Mouse (Mus musculus) neural tube, embryonic 15.5 days (tissue): Measurements from ENCODE around the gene Dusp9. TPM values are rescaled to one million over a fixed set of nuclear protein-coding genes. Genes with fewer than 3 reads are reported as not detected.

Source experiments
- ATAC-seq: fragments of 200-750 bp; cut with Nextera tagmentation; 2 replicates; pipeline ENCODE4 v1.8.0; 2017; ENCODE audit warnings: mild to moderate bottlenecking, moderate TSS enrichment, moderate library complexity; ENCODE audit not compliant: low FRiP score
- H3K27ac ChIP-seq: fragments of 300-500 bp; sonication (generic); replicated peaks from 2 replicates; pipeline ENCODE4 v1.5.1; 2015; ENCODE audit warnings: mild to moderate bottlenecking, inconsistent platforms
- H3K27me3 ChIP-seq: fragments of 300-500 bp; sonication (generic); replicated peaks from 2 replicates; pipeline ENCODE4 v1.6.1; 2015; ENCODE audit warnings: inconsistent platforms
- H3K36me3 ChIP-seq: fragments of 300-500 bp; sonication (generic); 2 replicates; pipeline ENCODE4 v1.6.1; 2015; ENCODE audit warnings: inconsistent platforms
- H3K4me1 ChIP-seq: fragments of 300-500 bp; sonication (generic); 2 replicates; pipeline ENCODE4 v1.6.1; 2015; ENCODE audit warnings: inconsistent platforms
- H3K4me2 ChIP-seq: fragments of 300-500 bp; sonication (generic); 2 replicates; pipeline ENCODE4 v1.6.1; 2015; ENCODE audit warnings: inconsistent platforms, mild to moderate bottlenecking, moderate library complexity
- H3K4me3 ChIP-seq: fragments of 300-500 bp; sonication (generic); replicated peaks from 2 replicates; pipeline ENCODE4 v1.5.1; 2015; ENCODE audit warnings: mild to moderate bottlenecking, inconsistent platforms
- H3K9ac ChIP-seq: fragments of 300-500 bp; sonication (generic); replicated peaks from 2 replicates; pipeline ENCODE4 v1.6.1; 2015; ENCODE audit warnings: mild to moderate bottlenecking, inconsistent platforms
- H3K9me3 ChIP-seq: fragments of 300-500 bp; sonication (generic); replicated peaks from 2 replicates; pipeline ENCODE4 v1.6.1; 2016; ENCODE audit warnings: inconsistent platforms
- WGBS: fragments of 180-500 bp; shearing (Covaris S2); methylation state at CpG from one replicate; pipeline ENCODE4 v1.1.7; 2015; ENCODE audit warnings: mixed read lengths; 5-methylcytosine and 5-hydroxymethylcytosine counted together
- polyA plus RNA-seq: library from polyadenylated mRNA; unstranded; fragments of >200 nt; fragmentation: Nextera tagmentation; extraction: Ambion mirVana; gene quantifications from 2 replicates; pipeline ENCODE4 v1.2.1, GENCODE M21; 2015

The Dusp9 gene
- polyA plus RNA-seq: 1.0 and 1.8 TPM in 2 replicates

DNA sequence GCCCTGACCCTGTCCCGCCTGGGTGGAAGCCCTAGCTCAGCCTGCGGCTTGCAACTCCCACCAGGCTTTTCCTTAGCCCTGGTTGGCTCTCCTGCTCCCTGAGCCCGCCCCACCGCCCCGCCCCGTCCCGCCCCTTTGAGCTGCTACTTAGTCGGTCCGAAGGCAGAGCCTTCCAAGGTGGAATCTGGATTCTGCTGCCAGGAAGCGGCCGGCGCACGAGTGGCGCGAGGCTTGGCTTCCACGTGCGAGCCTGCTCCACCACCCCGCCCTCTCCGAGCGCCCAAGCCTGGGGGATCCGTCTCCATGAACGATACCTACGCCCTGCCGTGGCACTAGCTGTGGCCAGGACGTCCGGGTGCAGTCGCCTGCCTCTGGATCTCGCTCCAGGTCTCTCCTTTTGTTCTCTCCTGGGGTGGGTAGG is at the start of gene Dusp9:
TSS of gene Dusp9 (plus strand) at position 165 of the 421 bp plus-strand sequence.
- Histone ChIP-seq H3K4me1 (peaks cover 17% of the 10 kb centered on the region), H3K9ac (no peak within 1 kb of the TSS), H3K4me3 (peak within 1 kb of the TSS; percentile 32), H3K4me2 (peak within 1 kb of the TSS; percentile 58), H3K27ac (no peak within 1 kb of the TSS), H3K27me3 (peaks cover 66% of the 10 kb centered on the region), H3K9me3 (no peaks in the 10 kb centered on the region), H3K36me3 (no peaks in the 10 kb centered on the region)
- 38% methylated on average over 28 of the region's 28 CpGs for WGBS
- peak; percentile 75 for ATAC-seq

DNA sequence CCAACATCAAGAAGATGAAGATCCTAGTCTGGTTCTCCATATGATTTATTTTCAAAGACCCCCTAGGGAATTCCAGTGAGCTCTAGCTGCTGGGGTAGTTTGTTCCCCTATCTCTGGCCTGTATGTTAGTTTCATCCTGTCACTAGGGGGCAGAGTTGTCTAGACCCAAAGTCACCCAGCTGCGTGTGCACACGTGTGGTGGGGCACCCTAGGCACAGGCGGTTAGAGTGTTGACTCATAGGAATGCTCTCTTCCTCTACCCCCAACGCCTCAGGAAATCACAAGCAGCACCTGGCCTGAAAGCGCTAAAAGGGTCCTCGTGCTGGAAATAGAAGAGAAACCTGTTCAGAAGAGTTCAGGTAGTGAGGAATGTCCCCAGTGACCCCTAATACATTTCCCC is 46.0 kb upstream of the Dusp9 start:
- H3K36me3 ChIP-seq: no peaks in the 10 kb centered on the region
- no peaks in the 10 kb centered on the region for H3K9me3 ChIP-seq
- H3K9ac ChIP-seq: no peak overlapping the region
- no peaks in the 10 kb centered on the region for H3K4me1 ChIP-seq
- WGBS: 33% methylated on average over 6 of the region's 6 CpGs
- H3K27me3 ChIP-seq: no peaks in the 10 kb centered on the region
- no peak overlapping the region for H3K4me3 ChIP-seq
- no peak for ATAC-seq
- H3K4me2 ChIP-seq: no peak overlapping the region
- no peak overlapping the region for H3K27ac ChIP-seq

DNA sequence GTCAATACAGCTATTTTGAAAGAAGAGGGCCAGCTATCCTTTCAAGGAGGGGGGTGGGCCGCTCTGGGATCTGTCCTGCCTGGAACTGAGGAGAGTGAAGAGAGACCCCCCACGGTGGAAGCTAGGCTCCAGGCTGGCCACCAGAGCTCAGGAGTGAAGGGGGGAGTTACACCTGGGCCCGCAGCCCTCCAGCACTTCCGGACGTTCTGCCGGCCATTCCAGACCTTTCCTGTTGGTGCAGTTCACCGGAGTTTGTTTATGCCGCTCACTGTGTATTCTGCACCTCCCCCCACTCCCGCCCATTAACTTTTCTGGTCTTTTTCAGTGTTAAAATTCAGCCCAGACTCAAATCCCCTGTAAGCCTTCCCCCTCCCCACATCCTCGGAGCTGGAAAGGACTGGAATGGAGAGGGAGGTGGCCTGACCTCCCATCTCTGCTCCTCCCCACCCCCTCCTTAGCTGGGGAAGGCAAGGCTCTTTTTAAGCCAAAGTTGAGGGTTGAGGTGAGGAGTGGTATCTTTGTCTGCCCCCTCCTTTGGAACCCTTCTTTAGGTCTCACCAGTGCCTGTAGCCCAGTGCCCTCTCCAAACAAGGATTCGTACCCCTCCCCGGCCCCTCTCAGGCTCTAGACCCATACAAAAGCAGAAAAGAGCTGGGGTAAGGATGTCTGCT is 44.6 kb upstream of the Dusp9 start:
- Histone ChIP-seq H3K4me3 (no peak overlapping the region), H3K27me3 (no peaks in the 10 kb centered on the region), H3K9ac (no peak overlapping the region), H3K9me3 (no peaks in the 10 kb centered on the region), H3K27ac (no peak overlapping the region), H3K36me3 (no peaks in the 10 kb centered on the region), H3K4me1 (no peaks in the 10 kb centered on the region), H3K4me2 (no peak overlapping the region)
- no peak for ATAC-seq
- 50% methylated on average over 12 of the region's 12 CpGs for WGBS

DNA sequence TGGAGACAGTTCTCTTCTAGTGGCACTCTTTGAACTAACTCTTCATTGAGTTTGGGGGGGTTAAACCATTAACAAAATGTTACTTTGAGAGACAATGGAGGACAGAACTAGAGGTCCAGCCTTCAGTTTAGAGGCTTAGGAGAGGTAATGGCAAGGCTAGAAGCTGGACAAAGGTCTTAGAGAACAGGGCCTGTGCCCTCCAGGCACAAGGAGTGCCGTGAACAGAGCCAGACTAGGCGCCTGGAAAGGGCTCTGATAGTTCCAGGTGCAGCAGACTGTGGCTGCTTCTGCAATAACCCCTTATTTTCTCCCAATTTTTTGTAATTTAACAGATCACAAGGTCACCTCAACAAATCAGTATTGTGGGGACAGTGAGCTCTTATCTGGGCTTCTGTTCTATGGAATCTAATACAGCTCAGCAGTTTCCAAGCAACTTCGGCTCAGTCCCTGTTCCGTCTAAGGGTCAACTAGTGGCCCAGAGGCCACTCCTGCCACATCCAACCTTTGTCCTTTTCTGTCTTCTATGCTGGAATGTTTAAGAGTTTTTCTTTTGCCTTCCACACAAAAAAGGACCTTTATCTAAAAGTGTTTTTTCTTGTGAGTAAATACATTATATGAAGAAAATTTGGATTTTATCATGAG is 43.8 kb upstream of the Dusp9 start:
- Histone ChIP-seq H3K27ac (no peak overlapping the region), H3K36me3 (no peaks in the 10 kb centered on the region), H3K9ac (no peak overlapping the region), H3K4me2 (no peak overlapping the region), H3K4me3 (no peak overlapping the region), H3K4me1 (no peaks in the 10 kb centered on the region), H3K9me3 (no peaks in the 10 kb centered on the region), H3K27me3 (no peaks in the 10 kb centered on the region)
- ATAC-seq: no peak
- 78% methylated on average over 4 of the region's 4 CpGs for WGBS

DNA sequence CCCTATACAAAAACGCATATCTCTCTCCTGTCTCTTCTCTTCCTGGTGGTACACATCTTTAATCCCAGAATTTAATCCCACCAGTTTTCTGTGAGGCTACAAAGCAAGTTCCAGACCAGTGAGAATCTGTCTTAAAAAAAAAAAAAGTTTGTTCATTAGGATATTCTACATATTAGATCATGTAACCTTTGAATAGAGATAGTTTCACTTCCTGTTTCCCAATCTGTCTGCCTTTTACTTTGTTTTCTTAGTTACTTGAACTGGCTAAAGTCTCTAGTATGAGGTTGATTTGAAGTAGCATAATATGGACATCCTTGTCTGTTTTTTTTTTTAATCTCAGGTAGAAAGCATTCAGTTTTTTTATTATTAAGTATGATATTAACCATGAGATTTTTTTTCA is 37.8 kb upstream of the Dusp9 start:
- H3K27ac ChIP-seq: no peak overlapping the region
- ATAC-seq: no peak
- H3K4me3 ChIP-seq: no peak overlapping the region
- no peaks in the 10 kb centered on the region for H3K27me3 ChIP-seq
- no peak overlapping the region for H3K9ac ChIP-seq
- H3K36me3 ChIP-seq: no peaks in the 10 kb centered on the region
- no peaks in the 10 kb centered on the region for H3K4me1 ChIP-seq
- H3K4me2 ChIP-seq: no peak overlapping the region
- 85% methylated on average over 1 of the region's 1 CpGs for WGBS
- H3K9me3 ChIP-seq: no peaks in the 10 kb centered on the region

DNA sequence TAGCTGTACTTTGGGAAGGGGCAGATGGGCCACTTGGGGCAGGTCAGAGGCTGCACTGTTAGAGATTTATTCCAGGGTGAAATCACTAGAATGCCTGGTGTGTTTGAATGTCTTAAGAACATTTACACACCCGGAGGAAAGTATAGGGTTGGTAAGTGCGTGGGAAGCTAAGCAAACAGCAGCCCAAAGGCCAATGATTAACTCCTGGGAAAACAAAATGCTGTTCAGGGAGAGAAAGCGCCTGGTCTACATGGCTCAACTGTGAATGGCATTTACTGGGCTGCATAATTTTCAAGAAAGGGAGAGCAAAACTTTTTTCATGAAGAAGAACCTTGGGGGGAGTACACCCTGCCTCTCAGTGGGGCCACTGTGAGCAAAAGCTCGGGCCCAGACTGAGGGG is 25.6 kb upstream of the Dusp9 start:
- H3K27me3 ChIP-seq: no peaks in the 10 kb centered on the region
- WGBS: 70% methylated on average over 4 of the region's 4 CpGs
- H3K36me3 ChIP-seq: no peaks in the 10 kb centered on the region
- H3K4me1 ChIP-seq: no peaks in the 10 kb centered on the region
- H3K9me3 ChIP-seq: no peaks in the 10 kb centered on the region
- no peak overlapping the region for H3K4me3 ChIP-seq
- no peak overlapping the region for H3K27ac ChIP-seq
- H3K9ac ChIP-seq: no peak overlapping the region
- no peak overlapping the region for H3K4me2 ChIP-seq
- ATAC-seq: no peak

DNA sequence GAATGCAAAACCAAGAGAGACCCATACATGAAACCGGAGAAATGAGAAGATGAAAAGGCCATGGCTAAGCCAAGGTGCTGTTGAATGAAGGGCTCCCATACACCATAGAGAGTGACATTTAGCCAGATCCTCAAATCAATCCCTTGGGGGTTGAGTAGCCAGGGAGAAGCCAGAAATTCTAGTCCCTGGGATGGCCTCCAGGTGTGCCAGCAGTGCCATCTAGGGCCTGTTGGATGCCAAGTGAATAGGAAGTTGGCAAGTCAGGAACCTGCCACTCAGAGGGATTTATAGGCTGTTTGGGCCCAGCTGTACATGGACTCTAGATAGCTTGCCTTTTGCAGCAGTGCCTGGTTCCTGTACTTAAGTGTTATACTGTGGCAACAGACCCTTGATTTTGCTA is 23.3 kb upstream of the Dusp9 start:
- ATAC-seq: no peak
- H3K36me3 ChIP-seq: no peaks in the 10 kb centered on the region

DNA sequence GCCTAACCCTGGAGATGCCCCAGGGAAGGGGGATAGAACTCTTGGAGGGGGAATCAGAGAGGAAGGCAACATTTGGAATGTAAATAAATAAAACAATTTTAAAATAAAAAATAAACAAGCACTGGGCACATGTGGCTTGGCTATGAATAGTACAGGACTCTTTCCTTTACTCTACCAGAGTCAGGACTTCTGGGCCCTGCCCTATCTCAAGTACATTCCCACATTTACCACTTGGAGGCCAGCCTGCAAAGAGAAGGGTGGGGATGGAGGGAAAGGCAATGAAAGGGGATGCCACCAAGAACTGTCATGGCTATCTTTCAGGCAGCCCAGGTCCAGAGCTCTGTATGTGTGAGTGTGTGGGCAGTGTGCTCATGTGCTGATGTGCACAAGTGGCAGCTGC is 19.8 kb upstream of the Dusp9 start:
- ATAC-seq: no peak
- H3K4me1 ChIP-seq: no peaks in the 10 kb centered on the region
- no peaks in the 10 kb centered on the region for H3K9me3 ChIP-seq
- no peak overlapping the region for H3K27ac ChIP-seq
- no peak overlapping the region for H3K4me2 ChIP-seq
- H3K27me3 ChIP-seq: no peaks in the 10 kb centered on the region
- H3K9ac ChIP-seq: no peak overlapping the region
- H3K36me3 ChIP-seq: no peaks in the 10 kb centered on the region
- H3K4me3 ChIP-seq: no peak overlapping the region

More for the DNA sequence above, 23.3 kb upstream of the Dusp9 start:
- no peak overlapping the region for H3K4me3 ChIP-seq
- H3K27ac ChIP-seq: no peak overlapping the region
- H3K27me3 ChIP-seq: no peaks in the 10 kb centered on the region
- H3K9me3 ChIP-seq: no peaks in the 10 kb centered on the region
- no peak overlapping the region for H3K9ac ChIP-seq
- no peaks in the 10 kb centered on the region for H3K4me1 ChIP-seq
- WGBS: 100% methylated on average over 1 of the region's 1 CpGs
- no peak overlapping the region for H3K4me2 ChIP-seq

DNA sequence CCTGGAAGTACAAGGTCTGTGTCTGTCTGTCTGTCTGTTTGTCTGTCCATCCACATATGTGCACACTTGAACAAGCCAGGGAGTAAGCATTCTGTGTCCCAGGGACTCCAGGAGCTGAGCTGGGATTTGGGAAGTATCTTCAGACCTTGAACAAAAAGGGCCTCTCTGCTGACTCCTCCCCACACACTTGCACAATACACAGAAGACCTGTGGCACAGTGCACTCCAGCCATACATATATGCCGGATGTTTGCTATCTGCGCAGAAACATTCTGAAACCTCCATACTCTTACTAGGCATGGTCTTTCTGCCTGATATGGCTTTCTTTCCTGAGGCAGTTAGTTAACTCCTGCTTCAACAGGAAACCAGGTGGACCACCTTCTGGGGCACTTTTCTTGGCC is 19.3 kb upstream of the Dusp9 start:
- no peaks in the 10 kb centered on the region for H3K36me3 ChIP-seq
- H3K27me3 ChIP-seq: no peaks in the 10 kb centered on the region
- no peaks in the 10 kb centered on the region for H3K9me3 ChIP-seq
- H3K4me3 ChIP-seq: no peak overlapping the region
- H3K4me1 ChIP-seq: no peaks in the 10 kb centered on the region
- WGBS: 93% methylated on average over 2 of the region's 2 CpGs
- ATAC-seq: no peak
- H3K27ac ChIP-seq: no peak overlapping the region
- H3K9ac ChIP-seq: no peak overlapping the region
- H3K4me2 ChIP-seq: no peak overlapping the region

DNA sequence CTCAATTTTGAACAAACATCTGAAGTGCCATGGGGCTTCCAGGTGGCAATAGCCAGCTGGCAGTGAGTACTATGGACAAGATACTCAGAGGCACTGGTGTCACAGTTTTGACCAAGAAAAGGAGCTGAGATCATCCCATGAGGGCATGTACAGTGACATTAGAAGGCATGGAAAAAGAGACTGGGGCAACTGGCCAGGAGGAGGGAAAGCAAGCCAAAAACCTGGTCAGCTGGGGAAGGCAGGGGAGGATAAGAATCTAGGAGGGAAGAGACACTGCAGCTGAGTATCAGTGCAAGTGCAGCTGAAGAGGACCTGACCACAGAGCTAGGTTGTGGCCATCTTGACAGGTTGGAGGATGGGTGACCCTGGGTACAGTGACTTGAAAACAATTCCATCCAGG is 12.2 kb upstream of the Dusp9 start:
- no peak for ATAC-seq

DNA sequence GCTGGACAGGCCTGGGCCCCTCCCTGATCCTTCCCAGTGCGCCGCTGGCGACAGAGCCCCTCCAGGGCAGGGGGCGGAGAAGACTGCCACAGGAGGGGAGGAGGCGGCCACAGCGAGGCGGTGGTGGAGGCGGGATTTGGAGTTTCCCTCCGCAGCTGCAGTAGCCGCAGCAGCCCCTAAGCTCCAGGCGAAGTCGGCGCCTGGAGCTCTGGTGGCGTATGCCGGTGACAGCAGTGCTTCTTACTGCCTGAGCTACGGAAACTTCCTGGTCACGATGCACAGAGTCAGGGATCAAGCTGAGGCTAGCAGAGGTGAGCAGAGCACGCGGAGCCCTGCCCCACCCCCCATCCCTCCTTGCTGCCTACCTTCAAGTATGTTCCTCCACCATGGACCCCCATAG is 3.8 kb upstream of the Dusp9 start:
- WGBS: 16% methylated on average over 13 of the region's 19 CpGs
- Histone ChIP-seq H3K4me1 (peaks cover 17% of the 10 kb centered on the region), H3K9me3 (no peaks in the 10 kb centered on the region), H3K27me3 (peaks cover 62% of the 10 kb centered on the region), H3K4me3 (peak overlapping the region; percentile 21; the same call in 1 of the 2 replicates), H3K27ac (no peak overlapping the region), H3K4me2 (peak overlapping the region; percentile 48), H3K9ac (no peak overlapping the region), H3K36me3 (no peaks in the 10 kb centered on the region)
- no peak for ATAC-seq

More for the DNA sequence above, 12.2 kb upstream of the Dusp9 start:
- no peak overlapping the region for H3K27ac ChIP-seq
- no peaks in the 10 kb centered on the region for H3K27me3 ChIP-seq
- H3K9ac ChIP-seq: no peak overlapping the region
- H3K4me2 ChIP-seq: no peak overlapping the region
- no peak overlapping the region for H3K4me3 ChIP-seq
- no peaks in the 10 kb centered on the region for H3K36me3 ChIP-seq
- H3K4me1 ChIP-seq: no peaks in the 10 kb centered on the region
- no peaks in the 10 kb centered on the region for H3K9me3 ChIP-seq

DNA sequence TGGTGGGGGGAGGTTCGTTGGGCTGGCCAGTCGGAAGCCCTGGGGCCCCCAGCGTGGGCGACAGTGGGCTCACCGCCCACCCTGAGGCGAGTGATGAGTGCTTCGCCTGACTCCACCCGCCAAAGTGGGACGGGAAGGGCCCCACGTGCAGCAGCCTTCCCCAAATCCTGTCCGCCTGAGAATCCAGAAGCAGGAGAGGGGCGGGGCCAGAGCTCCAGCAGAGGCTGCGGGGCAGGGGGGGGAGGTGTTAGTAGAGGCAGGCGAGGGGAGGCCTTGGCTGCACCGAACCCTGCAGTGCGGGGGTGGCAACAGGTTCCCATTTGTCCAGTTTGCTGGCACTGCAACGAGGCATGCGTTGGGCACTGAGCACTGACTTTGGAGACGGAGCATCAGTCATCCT is 1.8 kb upstream of the Dusp9 start:
- Histone ChIP-seq H3K4me1 (peaks cover 17% of the 10 kb centered on the region), H3K27me3 (peaks cover 70% of the 10 kb centered on the region), H3K9me3 (no peaks in the 10 kb centered on the region), H3K27ac (no peak overlapping the region), H3K9ac (peak overlapping the region; percentile 20; the same call in 1 of the 2 replicates), H3K4me3 (peak overlapping the region; percentile 38), H3K4me2 (peak overlapping the region; percentile 77), H3K36me3 (no peaks in the 10 kb centered on the region)
- 22% methylated on average over 19 of the region's 19 CpGs for WGBS
- ATAC-seq: no peak
